Mouse (Mus musculus): ENCODE measurements at regions not wholly inside any gene's neighbourhood (a gene's known extent, or its start where the extent isn't known, plus 50 kb on each side); places are given as distances from the start of the nearest gene placed in this dataset.

GRCm38 (mm10) chr2:50830056-50830720, 318.7 kb downstream of the Rnd3 start:
- no peak for DNase-seq

GRCm38 (mm10) chr2:50827097-50827496, 321.8 kb downstream of the Rnd3 start:
- no peak for DNase-seq

- no peak for DNase-seq
Observed at GRCm38 (mm10) chr2:50826537-50826936, 322.4 kb downstream of the Rnd3 start.

- no peak for DNase-seq
Observed at GRCm38 (mm10) chr2:50825626-50826025, 323.3 kb downstream of the Rnd3 start.

- no peak for DNase-seq
Observed at GRCm38 (mm10) chr2:50824782-50825181, 324.1 kb downstream of the Rnd3 start.

- DNase-seq: no peak
Observed at GRCm38 (mm10) chr2:50822738-50823137, 326.2 kb downstream of the Rnd3 start.

- DNase-seq: no peak
Observed at GRCm38 (mm10) chr2:50819305-50819665, 329.6 kb downstream of the Rnd3 start.

- no peak for DNase-seq
Observed at GRCm38 (mm10) chr2:50818557-50819304, 330.2 kb downstream of the Rnd3 start.

- DNase-seq: no peak
Observed at GRCm38 (mm10) chr2:50816364-50816763, 332.5 kb downstream of the Rnd3 start.

GRCm38 (mm10) chr2:50815541-50815940, 333.4 kb downstream of the Rnd3 start:
- no peak for DNase-seq

- no peak for DNase-seq
Observed at GRCm38 (mm10) chr2:50813568-50814461, 335.1 kb downstream of the Rnd3 start.

- DNase-seq: no peak
Observed at GRCm38 (mm10) chr2:50812296-50812695, 336.6 kb downstream of the Rnd3 start.

- DNase-seq: no peak
Observed at GRCm38 (mm10) chr2:50810336-50811066, 338.4 kb downstream of the Rnd3 start.

GRCm38 (mm10) chr2:50809823-50810222, 339.1 kb downstream of the Rnd3 start:
- no peak for DNase-seq

GRCm38 (mm10) chr2:50807162-50807960, 341.6 kb downstream of the Rnd3 start:
- DNase-seq: no peak

- no peak for DNase-seq
Observed at GRCm38 (mm10) chr2:50805645-50806044, 343.3 kb downstream of the Rnd3 start.

- no peak for DNase-seq
Observed at GRCm38 (mm10) chr2:50796087-50796486, 352.8 kb downstream of the Rnd3 start.

- no peak for DNase-seq
Observed at GRCm38 (mm10) chr2:50793616-50794015, 355.3 kb downstream of the Rnd3 start.

- no peak for DNase-seq
Observed at GRCm38 (mm10) chr2:50793067-50793466, 355.8 kb downstream of the Rnd3 start.

GRCm38 (mm10) chr2:50789051-50789651, 359.8 kb downstream of the Rnd3 start:
- DNase-seq: no peak

- no peak for DNase-seq
Observed at GRCm38 (mm10) chr2:50772101-50772500, 376.8 kb downstream of the Rnd3 start.

Data from thymus, adult 18-20 months (tissue).